Mouse (Mus musculus): ENCODE data around the gene Itgae. TPM values are rescaled to one million over a fixed set of nuclear protein-coding genes. Genes with fewer than 3 reads are reported as not detected.

Itgae gene
- polyA plus RNA-seq, 1 experiment: 0.78 TPM

- Histone ChIP-seq H3K27me3 (ENCODE audit: control insufficient read depth, insufficient read depth, low read length, poor library complexity, severe bottlenecking) (no peaks in the 10 kb centered on the region; the same call in 1 of the 2 replicates), H3K4me1 (ENCODE audit: control insufficient read depth, insufficient read depth, low read length) (no peaks in the 10 kb centered on the region), H3K9ac (ENCODE audit: low read depth, poor library complexity, severe bottlenecking) (peak overlapping the region; percentile 32), H3K9me3 (replicated peaks; ENCODE audit: control insufficient read depth, insufficient read depth, low read length, poor library complexity, severe bottlenecking) (no peaks in the 10 kb centered on the region), H3K27ac (ENCODE audit: insufficient read depth, low read length) (no peak overlapping the region), H3K36me3 (ENCODE audit: control insufficient read depth, insufficient read depth, low read length, poor library complexity, severe bottlenecking) (no peaks in the 10 kb centered on the region), H3K4me3 (ENCODE audit: low read depth, low read length) (peak overlapping the region; percentile 66)
- TF ChIP-seq CTCF (IDR thresholded peaks at IDR 0.05; ENCODE audit: low read depth, low read length) (no peak), POLR2A (IDR thresholded peaks at IDR 0.05; ENCODE audit: insufficient read depth, low read length) (no peak), EP300 (IDR thresholded peaks at IDR 0.05; ENCODE audit: insufficient read depth, low read depth, low read length) (no peak)
These were observed 70.4 kb downstream of the Itgae start for GRCm38 (mm10) chr11:73160811-73161200.

- no peaks in the 10 kb centered on the region for H3K9me3 ChIP-seq (replicated peaks; ENCODE audit: control insufficient read depth, insufficient read depth, low read length, poor library complexity, severe bottlenecking)
These were observed 71.2 kb downstream of the Itgae start for GRCm38 (mm10) chr11:73161616-73162015.

GRCm38 (mm10) chr11:73162284-73162683 lies 71.9 kb downstream of the Itgae start:
- Histone ChIP-seq H3K36me3 (ENCODE audit: control insufficient read depth, insufficient read depth, low read length, poor library complexity, severe bottlenecking) (no peaks in the 10 kb centered on the region), H3K4me3 (ENCODE audit: low read depth, low read length) (no peak overlapping the region), H3K9me3 (replicated peaks; ENCODE audit: control insufficient read depth, insufficient read depth, low read length, poor library complexity, severe bottlenecking) (no peaks in the 10 kb centered on the region), H3K9ac (ENCODE audit: low read depth, poor library complexity, severe bottlenecking) (no peak overlapping the region), H3K27me3 (ENCODE audit: control insufficient read depth, insufficient read depth, low read length, poor library complexity, severe bottlenecking) (no peaks in the 10 kb centered on the region), H3K27ac (ENCODE audit: insufficient read depth, low read length) (no peak overlapping the region), H3K4me1 (ENCODE audit: control insufficient read depth, insufficient read depth, low read length) (no peaks in the 10 kb centered on the region)
- TF ChIP-seq CTCF (IDR thresholded peaks at IDR 0.05; ENCODE audit: low read depth, low read length) (no peak), POLR2A (IDR thresholded peaks at IDR 0.05; ENCODE audit: insufficient read depth, low read length) (no peak), EP300 (IDR thresholded peaks at IDR 0.05; ENCODE audit: insufficient read depth, low read depth, low read length) (no peak)

More at GRCm38 (mm10) chr11:73161616-73162015, 71.2 kb downstream of the Itgae start:
- Histone ChIP-seq H3K9ac (ENCODE audit: low read depth, poor library complexity, severe bottlenecking) (no peak overlapping the region), H3K4me3 (ENCODE audit: low read depth, low read length) (no peak overlapping the region), H3K36me3 (ENCODE audit: control insufficient read depth, insufficient read depth, low read length, poor library complexity, severe bottlenecking) (no peaks in the 10 kb centered on the region), H3K27ac (ENCODE audit: insufficient read depth, low read length) (no peak overlapping the region), H3K27me3 (ENCODE audit: control insufficient read depth, insufficient read depth, low read length, poor library complexity, severe bottlenecking) (no peaks in the 10 kb centered on the region; the same call in 1 of the 2 replicates), H3K4me1 (ENCODE audit: control insufficient read depth, insufficient read depth, low read length) (no peaks in the 10 kb centered on the region)
- TF ChIP-seq CTCF (IDR thresholded peaks at IDR 0.05; ENCODE audit: low read depth, low read length) (no peak), POLR2A (IDR thresholded peaks at IDR 0.05; ENCODE audit: insufficient read depth, low read length) (no peak), EP300 (IDR thresholded peaks at IDR 0.05; ENCODE audit: insufficient read depth, low read depth, low read length) (no peak)

GRCm38 (mm10) chr11:73168071-73168470 lies 77.7 kb downstream of the Itgae start:
- peak overlapping the region; percentile 25 for H3K9ac ChIP-seq (ENCODE audit: low read depth, poor library complexity, severe bottlenecking)
- no peaks in the 10 kb centered on the region for H3K27me3 ChIP-seq (ENCODE audit: control insufficient read depth, insufficient read depth, low read length, poor library complexity, severe bottlenecking)

GRCm38 (mm10) chr11:73168576-73168975 lies 78.2 kb downstream of the Itgae start:
- no peak overlapping the region for H3K27ac ChIP-seq (ENCODE audit: insufficient read depth, low read length)
- H3K4me3 ChIP-seq (ENCODE audit: low read depth, low read length): no peak overlapping the region
- 0 out of 2 replicates have a peak overlapping the region, but pooled peaks have one; percentile 25 for H3K9ac ChIP-seq (ENCODE audit: low read depth, poor library complexity, severe bottlenecking)
- no peaks in the 10 kb centered on the region for H3K4me1 ChIP-seq (ENCODE audit: control insufficient read depth, insufficient read depth, low read length)
- no peaks in the 10 kb centered on the region for H3K9me3 ChIP-seq (replicated peaks; ENCODE audit: control insufficient read depth, insufficient read depth, low read length, poor library complexity, severe bottlenecking)
- H3K36me3 ChIP-seq (ENCODE audit: control insufficient read depth, insufficient read depth, low read length, poor library complexity, severe bottlenecking): no peaks in the 10 kb centered on the region
- no peaks in the 10 kb centered on the region for H3K27me3 ChIP-seq (ENCODE audit: control insufficient read depth, insufficient read depth, low read length, poor library complexity, severe bottlenecking)
- TF ChIP-seq CTCF (IDR thresholded peaks at IDR 0.05; ENCODE audit: low read depth, low read length) (no peak), POLR2A (IDR thresholded peaks at IDR 0.05; ENCODE audit: insufficient read depth, low read length) (no peak)

More at GRCm38 (mm10) chr11:73168071-73168470, 77.7 kb downstream of the Itgae start:
- H3K36me3 ChIP-seq (ENCODE audit: control insufficient read depth, insufficient read depth, low read length, poor library complexity, severe bottlenecking): no peaks in the 10 kb centered on the region
- no peaks in the 10 kb centered on the region for H3K4me1 ChIP-seq (ENCODE audit: control insufficient read depth, insufficient read depth, low read length)
- TF ChIP-seq EP300 (IDR thresholded peaks at IDR 0.05; ENCODE audit: insufficient read depth, low read depth, low read length) (no peak), POLR2A (IDR thresholded peaks at IDR 0.05; ENCODE audit: insufficient read depth, low read length) (no peak), CTCF (IDR thresholded peaks at IDR 0.05; ENCODE audit: low read depth, low read length) (no peak)
- no peak overlapping the region for H3K27ac ChIP-seq (ENCODE audit: insufficient read depth, low read length)
- H3K4me3 ChIP-seq (ENCODE audit: low read depth, low read length): peak overlapping the region; percentile 58
- H3K9me3 ChIP-seq (replicated peaks; ENCODE audit: control insufficient read depth, insufficient read depth, low read length, poor library complexity, severe bottlenecking): no peaks in the 10 kb centered on the region

- H3K27ac ChIP-seq (ENCODE audit: insufficient read depth, low read length): no peak overlapping the region
- TF ChIP-seq POLR2A (IDR thresholded peaks at IDR 0.05; ENCODE audit: insufficient read depth, low read length) (no peak), CTCF (IDR thresholded peaks at IDR 0.05; ENCODE audit: low read depth, low read length) (peak; percentile 77)
- no peaks in the 10 kb centered on the region for H3K27me3 ChIP-seq (ENCODE audit: control insufficient read depth, insufficient read depth, low read length, poor library complexity, severe bottlenecking)
- no peaks in the 10 kb centered on the region for H3K9me3 ChIP-seq (replicated peaks; ENCODE audit: control insufficient read depth, insufficient read depth, low read length, poor library complexity, severe bottlenecking)
- H3K9ac ChIP-seq (ENCODE audit: low read depth, poor library complexity, severe bottlenecking): no peak overlapping the region
- H3K4me3 ChIP-seq (ENCODE audit: low read depth, low read length): no peak overlapping the region
- peaks cover 2% of the 10 kb centered on the region; the same call in 1 of the 2 replicates for H3K36me3 ChIP-seq (ENCODE audit: control insufficient read depth, insufficient read depth, low read length, poor library complexity, severe bottlenecking)
- no peaks in the 10 kb centered on the region for H3K4me1 ChIP-seq (ENCODE audit: control insufficient read depth, insufficient read depth, low read length)
These were observed 78.8 kb downstream of the Itgae start for GRCm38 (mm10) chr11:73169231-73169630.

Measured in ES-Bruce4 (cell line).